Mouse (Mus musculus) lung, embryonic 16.5 days (tissue): ENCODE data around the gene Slc25a13. TPM values are rescaled to one million over a fixed set of nuclear protein-coding genes. Genes with fewer than 3 reads are reported as not detected.
A peak's percentile ranks its signal among the peaks of the same experiment; 100 is the strongest.

Source experiments
- ATAC-seq: fragments of 200-750 bp; cut with Nextera tagmentation; 2 replicates; pipeline ENCODE4 v1.8.0; 2017; ENCODE audit warnings: low read depth, mild to moderate bottlenecking, moderate library complexity
- H3K27ac ChIP-seq: fragments of 300-500 bp; sonication (generic); 2 replicates; pipeline ENCODE4 v1.5.1; 2014; ENCODE audit warnings: mild to moderate bottlenecking, control low read depth, low read length
- H3K27me3 ChIP-seq: fragments of 300-500 bp; sonication (generic); 2 replicates; pipeline ENCODE4 v1.6.1; 2014; ENCODE audit warnings: low read depth, low read length, mixed read lengths; ENCODE audit not compliant: control insufficient read depth, insufficient read depth
- H3K36me3 ChIP-seq: fragments of 300-500 bp; sonication (generic); 2 replicates; pipeline ENCODE4 v1.6.1; 2014; ENCODE audit warnings: low read length; ENCODE audit not compliant: control insufficient read depth, insufficient read depth
- H3K4me1 ChIP-seq: fragments of 300-500 bp; sonication (generic); replicated peaks from 2 replicates; pipeline ENCODE4 v1.6.1; 2014; ENCODE audit warnings: low read length, mixed read lengths; ENCODE audit not compliant: control insufficient read depth, insufficient read depth
- H3K4me2 ChIP-seq: fragments of 300-500 bp; sonication (generic); 2 replicates; pipeline ENCODE4 v1.6.1; 2014; ENCODE audit warnings: low read depth, low read length, control low read depth
- H3K4me3 ChIP-seq: fragments of 300-500 bp; sonication (generic); 2 replicates; pipeline ENCODE4 v1.5.1; 2014; ENCODE audit warnings: mild to moderate bottlenecking, low read length, control low read depth
- H3K9ac ChIP-seq: fragments of 300-500 bp; sonication (generic); 2 replicates; pipeline ENCODE4 v1.6.1; 2014; ENCODE audit warnings: low read length, control low read depth
- H3K9me3 ChIP-seq: fragments of 300-500 bp; sonication (generic); 2 replicates; pipeline ENCODE4 v1.6.1; 2016; ENCODE audit warnings: low read length; ENCODE audit not compliant: control insufficient read depth
- WGBS: fragments of 180-500 bp; shearing (Covaris S2); extraction: QIAGEN DNeasy Blood & Tissue Kit; methylation state at CpG from one replicate; pipeline ENCODE4 v1.1.7; 2014; 5-methylcytosine and 5-hydroxymethylcytosine counted together
- polyA plus RNA-seq: library from polyadenylated mRNA; unstranded; fragments of >200 nt; fragmentation: Nextera tagmentation; extraction: Ambion mirVana; gene quantifications from 2 replicates; pipeline ENCODE4 v1.2.1, GENCODE M21; 2015

The Slc25a13 gene
- polyA plus RNA-seq, 1 experiment from 2014 or later = 27.5 TPM

DNA sequence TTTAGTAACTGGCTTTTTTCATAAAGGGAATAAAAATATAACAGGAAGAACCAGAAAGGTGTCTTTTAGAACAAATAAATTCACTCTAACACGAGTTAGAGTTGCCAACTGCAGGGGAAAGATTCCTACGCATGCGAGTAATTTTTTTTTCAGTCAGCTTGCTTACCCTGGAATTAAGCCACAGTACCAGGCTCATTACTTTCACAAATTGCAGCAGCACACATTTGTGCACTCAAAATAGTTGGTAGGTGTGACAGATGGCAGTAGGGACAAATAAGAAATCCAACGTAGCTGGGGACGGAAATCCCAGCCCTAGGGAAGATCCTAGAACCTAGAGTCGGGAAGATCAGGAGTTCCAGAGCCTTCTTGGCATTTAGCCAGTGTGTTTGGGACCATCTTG, 22.1 kb downstream of the Slc25a13 start:
- no peak overlapping the region for H3K4me3 ChIP-seq
- no peak overlapping the region for H3K4me2 ChIP-seq
- H3K4me1 ChIP-seq = no peaks in the 10 kb centered on the region
- no peaks in the 10 kb centered on the region for H3K9me3 ChIP-seq
- no peaks in the 10 kb centered on the region for H3K36me3 ChIP-seq
- ATAC-seq = no peak
- no peak overlapping the region for H3K27ac ChIP-seq
- no peaks in the 10 kb centered on the region for H3K27me3 ChIP-seq
- 77% methylated on average over 6 of the region's 6 CpGs for WGBS
- H3K9ac ChIP-seq = no peak overlapping the region

DNA sequence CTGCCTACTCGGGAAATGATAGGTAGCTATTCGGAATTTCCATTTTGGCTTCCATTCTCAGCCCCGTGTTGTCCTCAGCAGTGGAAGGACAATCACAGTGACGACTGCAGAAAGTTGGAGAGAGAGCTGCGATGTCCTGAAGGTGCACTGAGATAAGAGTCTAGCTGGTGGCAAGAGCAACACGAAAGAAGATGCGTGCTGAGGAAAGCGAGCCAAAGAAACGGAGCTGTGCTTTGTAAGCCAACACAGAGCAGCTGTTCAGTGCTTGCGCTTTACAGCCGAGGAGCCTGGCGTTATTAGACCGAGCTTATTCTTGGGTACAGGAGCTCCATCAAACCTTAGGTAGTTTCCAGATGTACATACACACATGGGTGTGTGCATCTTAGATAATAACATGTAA, 23.1 kb downstream of the Slc25a13 start:
- H3K27ac ChIP-seq = no peak overlapping the region
- no peak overlapping the region for H3K4me2 ChIP-seq
- no peak for ATAC-seq
- H3K9ac ChIP-seq = no peak overlapping the region
- H3K4me1 ChIP-seq = no peaks in the 10 kb centered on the region
- WGBS = 85% methylated on average over 13 of the region's 13 CpGs
- H3K9me3 ChIP-seq = no peaks in the 10 kb centered on the region
- H3K4me3 ChIP-seq = no peak overlapping the region
- H3K27me3 ChIP-seq = no peaks in the 10 kb centered on the region
- no peaks in the 10 kb centered on the region for H3K36me3 ChIP-seq

DNA sequence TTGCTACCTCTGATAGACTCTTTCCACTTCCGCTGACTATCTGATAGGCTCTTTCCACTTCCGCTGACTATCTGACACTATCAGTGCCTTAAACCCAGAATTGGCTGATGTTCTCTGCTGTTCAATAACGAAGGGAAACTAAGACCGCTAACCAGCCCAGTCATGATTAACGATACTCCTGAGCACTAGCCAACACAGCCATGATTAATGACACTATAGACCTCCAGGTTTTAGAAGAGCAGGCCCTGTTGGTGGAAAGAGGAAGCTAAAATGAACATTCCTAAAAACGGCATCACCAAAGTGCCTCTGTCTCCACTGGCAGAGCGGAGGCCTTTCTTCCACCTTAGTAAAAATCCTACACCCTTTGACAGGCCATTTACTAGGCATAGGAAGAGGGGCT, 24.6 kb downstream of the Slc25a13 start:
- Histone ChIP-seq H3K4me1 (no peaks in the 10 kb centered on the region), H3K27ac (no peak overlapping the region), H3K9me3 (no peaks in the 10 kb centered on the region), H3K36me3 (no peaks in the 10 kb centered on the region), H3K4me3 (no peak overlapping the region), H3K27me3 (no peaks in the 10 kb centered on the region), H3K4me2 (no peak overlapping the region), H3K9ac (no peak overlapping the region)
- ATAC-seq = no peak
- WGBS = 64% methylated on average over 7 of the region's 7 CpGs

DNA sequence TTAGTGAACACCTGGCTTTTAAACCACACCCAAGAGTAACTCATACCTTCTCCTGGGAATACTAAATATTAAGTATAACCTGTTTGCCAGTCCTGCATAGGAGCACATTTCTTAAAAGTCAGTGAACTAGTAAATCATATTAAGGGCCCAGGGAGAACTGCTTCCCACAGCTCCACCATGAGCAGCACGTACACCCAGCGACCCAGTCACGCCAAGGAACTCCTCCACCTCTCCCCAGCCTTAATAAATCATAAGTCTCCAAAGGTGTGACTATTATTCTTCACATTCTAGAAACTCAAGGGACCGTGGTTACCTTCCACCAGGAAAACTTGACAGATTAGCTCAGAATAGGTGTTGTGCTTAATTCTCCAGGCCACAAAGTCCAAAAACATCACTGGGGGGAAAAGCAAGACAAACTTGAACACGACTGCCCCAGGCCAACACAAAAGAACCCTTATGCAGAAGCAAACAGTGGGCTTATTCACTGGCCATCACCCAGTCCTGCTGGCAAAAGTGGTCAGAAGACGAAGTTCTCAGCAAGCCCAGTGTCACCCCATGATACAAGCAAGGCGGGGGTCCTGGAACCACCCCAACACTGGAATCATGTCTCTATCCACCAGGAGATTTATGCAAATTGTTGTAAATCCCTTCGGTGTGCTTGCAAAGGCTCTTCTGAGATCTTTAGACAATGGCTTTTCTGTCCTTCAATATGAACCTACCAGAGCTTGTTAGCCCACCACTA, 25.2 kb downstream of the Slc25a13 start:
- ATAC-seq = no peak
- 80% methylated on average over 8 of the region's 8 CpGs for WGBS
- Histone ChIP-seq H3K9ac (no peak overlapping the region), H3K4me1 (no peaks in the 10 kb centered on the region), H3K27ac (no peak overlapping the region), H3K4me2 (no peak overlapping the region), H3K4me3 (no peak overlapping the region), H3K36me3 (no peaks in the 10 kb centered on the region), H3K27me3 (no peaks in the 10 kb centered on the region), H3K9me3 (no peaks in the 10 kb centered on the region)

DNA sequence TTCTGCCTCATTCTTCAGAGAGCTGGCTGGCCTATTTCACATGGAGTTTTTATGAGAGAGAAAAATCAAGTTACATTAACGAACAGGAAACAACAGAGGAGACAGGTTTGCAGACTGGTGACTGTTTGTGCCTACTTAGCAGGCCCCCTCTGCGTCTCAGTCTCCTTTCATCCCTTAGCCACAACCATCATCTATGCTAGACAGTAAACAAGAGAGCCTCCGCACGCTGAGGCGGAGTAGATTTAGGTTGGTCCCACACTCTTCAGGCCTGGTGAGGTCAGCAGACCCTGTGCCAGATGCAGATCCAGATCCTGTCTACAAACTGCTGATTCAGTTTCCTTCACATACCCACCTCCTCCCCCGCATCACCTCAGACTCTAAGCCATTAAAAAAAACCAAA, 28.0 kb downstream of the Slc25a13 start:
- Histone ChIP-seq H3K4me1 (0 out of 2 replicates have a peak, but pooled peaks cover 4% of the 10 kb centered on the region), H3K9me3 (no peaks in the 10 kb centered on the region), H3K27ac (no peak overlapping the region), H3K9ac (no peak overlapping the region), H3K27me3 (no peaks in the 10 kb centered on the region), H3K4me3 (no peak overlapping the region), H3K4me2 (no peak overlapping the region), H3K36me3 (no peaks in the 10 kb centered on the region)
- 76% methylated on average over 6 of the region's 6 CpGs for WGBS
- ATAC-seq = no peak

DNA sequence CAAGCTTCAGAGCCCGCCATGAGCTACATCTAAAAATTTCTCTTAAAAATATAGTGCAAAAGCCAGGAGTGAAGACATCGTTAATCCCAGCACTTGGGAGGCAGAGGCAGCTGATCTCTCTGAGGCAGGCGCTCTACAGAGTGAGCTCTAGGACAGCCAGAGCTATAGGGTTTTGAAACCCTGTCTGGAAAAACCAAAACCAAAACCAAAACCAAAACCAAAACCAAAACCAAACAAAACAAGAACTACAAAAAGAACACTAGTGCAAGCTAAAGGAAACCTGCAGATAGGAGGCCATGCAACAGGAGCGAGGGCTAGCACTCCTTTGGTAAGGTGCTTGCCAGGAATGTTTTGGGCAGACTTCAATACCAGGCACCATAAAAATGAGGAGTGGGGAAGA, 30.5 kb downstream of the Slc25a13 start:
- Histone ChIP-seq H3K4me2 (no peak overlapping the region), H3K9me3 (no peaks in the 10 kb centered on the region), H3K4me1 (0 out of 2 replicates have a peak, but pooled peaks cover 9% of the 10 kb centered on the region), H3K4me3 (no peak overlapping the region), H3K36me3 (no peaks in the 10 kb centered on the region), H3K9ac (no peak overlapping the region), H3K27me3 (no peaks in the 10 kb centered on the region), H3K27ac (no peak overlapping the region)
- ATAC-seq = no peak
- 74% methylated on average over 4 of the region's 4 CpGs for WGBS

DNA sequence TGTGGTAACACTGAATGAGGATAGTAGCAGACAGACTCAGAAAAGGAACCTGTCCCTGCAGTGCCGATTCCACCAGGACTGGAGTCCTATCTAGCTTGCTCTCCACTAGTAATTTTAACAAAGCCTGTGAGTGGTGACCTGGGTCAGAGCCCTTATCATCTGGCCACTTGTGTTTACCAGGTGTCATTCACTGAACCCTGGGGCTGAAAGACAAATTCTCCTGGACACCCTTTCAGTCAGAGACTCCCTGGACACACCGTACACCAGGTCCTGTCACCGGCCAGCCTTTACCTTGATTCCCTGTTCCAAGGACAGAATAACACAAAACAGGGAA, 31.3 kb downstream of the Slc25a13 start:
- no peak for ATAC-seq
- no peak overlapping the region for H3K4me2 ChIP-seq

DNA sequence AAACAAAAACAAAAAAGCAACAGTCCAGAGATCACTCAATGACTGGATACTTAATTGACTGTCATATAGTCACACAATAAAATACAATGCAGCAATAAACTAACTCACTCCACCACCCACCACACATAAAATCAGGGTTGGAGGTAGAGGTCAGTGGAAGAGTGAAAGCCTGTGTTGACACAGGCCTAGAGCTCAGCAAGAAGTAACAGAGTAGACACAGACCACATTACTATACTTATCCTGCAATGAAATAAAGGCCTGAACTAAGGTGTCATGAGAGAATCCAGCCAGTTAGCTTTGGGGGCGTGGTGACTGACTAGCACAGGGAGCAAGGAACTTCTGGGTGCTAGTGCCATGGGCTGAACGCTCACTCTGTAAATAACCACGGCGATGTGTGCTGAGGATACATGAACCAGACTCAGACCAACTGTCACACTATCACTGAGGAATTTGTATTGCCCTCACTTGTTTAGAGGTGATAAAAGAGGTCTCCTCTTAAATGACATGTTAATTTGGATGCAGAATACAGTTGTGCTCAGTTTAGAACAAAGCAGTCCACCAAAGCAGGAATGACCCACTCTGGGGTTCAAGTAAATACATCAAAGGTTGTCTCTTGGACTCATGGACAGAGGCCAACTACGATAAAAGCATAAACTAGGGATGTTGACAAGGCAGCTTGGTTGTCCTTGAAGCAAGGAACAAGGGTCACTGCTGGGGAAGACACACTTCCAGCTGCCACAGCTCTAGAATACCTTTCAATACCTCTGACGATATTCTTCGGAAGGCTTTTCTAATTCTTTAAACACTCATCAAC, 31.8 kb downstream of the Slc25a13 start:
- H3K27me3 ChIP-seq = no peaks in the 10 kb centered on the region
- no peak overlapping the region for H3K9ac ChIP-seq
- no peak overlapping the region for H3K4me3 ChIP-seq
- H3K36me3 ChIP-seq = no peaks in the 10 kb centered on the region
- no peaks in the 10 kb centered on the region for H3K9me3 ChIP-seq
- no peak; the same call in 1 of the 2 replicates for ATAC-seq
- H3K27ac ChIP-seq = no peak overlapping the region
- H3K4me1 ChIP-seq = 0 out of 2 replicates have a peak, but pooled peaks cover 9% of the 10 kb centered on the region
- 31% methylated on average over 7 of the region's 7 CpGs for WGBS
- no peak overlapping the region for H3K4me2 ChIP-seq

More for the DNA sequence above, 31.3 kb downstream of the Slc25a13 start:
- Histone ChIP-seq H3K27me3 (no peaks in the 10 kb centered on the region), H3K27ac (no peak overlapping the region), H3K9me3 (no peaks in the 10 kb centered on the region), H3K9ac (no peak overlapping the region), H3K4me1 (0 out of 2 replicates have a peak, but pooled peaks cover 9% of the 10 kb centered on the region), H3K36me3 (no peaks in the 10 kb centered on the region), H3K4me3 (no peak overlapping the region)
- 49% methylated on average over 3 of the region's 3 CpGs for WGBS

DNA sequence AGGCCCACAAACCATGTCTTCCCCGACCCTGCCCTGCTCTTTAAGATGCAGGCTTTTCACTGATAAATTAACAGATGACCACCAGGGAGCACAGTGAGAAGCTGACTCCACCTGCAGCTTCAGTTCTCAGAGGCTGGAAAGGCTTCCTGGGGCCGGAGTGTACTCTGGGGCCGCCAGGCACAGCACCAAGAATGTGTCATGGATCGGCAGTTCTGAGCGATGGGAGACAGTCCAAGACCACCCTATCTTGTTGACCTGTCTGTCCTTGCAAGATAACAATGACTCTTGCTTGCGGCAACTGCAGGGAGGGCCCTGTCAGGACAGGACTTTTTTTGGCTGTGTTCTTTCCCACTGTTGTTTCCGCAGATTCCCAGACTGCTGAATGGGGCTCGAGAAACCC, 33.4 kb downstream of the Slc25a13 start:
- H3K4me2 ChIP-seq = no peak overlapping the region
- H3K9ac ChIP-seq = no peak overlapping the region
- peak; percentile 26; the same call in 1 of the 2 replicates for ATAC-seq
- H3K4me1 ChIP-seq = 0 out of 2 replicates have a peak, but pooled peaks cover 9% of the 10 kb centered on the region
- WGBS = 27% methylated on average over 8 of the region's 8 CpGs
- H3K4me3 ChIP-seq = no peak overlapping the region
- H3K27me3 ChIP-seq = no peaks in the 10 kb centered on the region
- H3K9me3 ChIP-seq = no peaks in the 10 kb centered on the region
- H3K36me3 ChIP-seq = no peaks in the 10 kb centered on the region; the same call in 1 of the 2 replicates
- H3K27ac ChIP-seq = no peak overlapping the region
